Mouse (Mus musculus) cerebellum, adult 2 months (tissue): Measurements from ENCODE around the gene Boc.

Source experiments
- CTCF ChIP-seq: fragments of 200-500 bp; IDR thresholded peaks from 2 replicates; pipeline ENCODE4 v1.5.1; 2011; ENCODE audit warnings: low read depth, mild to moderate bottlenecking, control low read depth, low read length, moderate library complexity, borderline replicate concordance; ENCODE audit not compliant: insufficient read depth
- POLR2A ChIP-seq: fragments of 200-500 bp; IDR thresholded peaks from 2 replicates; pipeline ENCODE4 v1.6.1; 2011; ENCODE audit warnings: low read length, control low read depth, borderline replicate concordance; ENCODE audit not compliant: insufficient read depth

DNA sequence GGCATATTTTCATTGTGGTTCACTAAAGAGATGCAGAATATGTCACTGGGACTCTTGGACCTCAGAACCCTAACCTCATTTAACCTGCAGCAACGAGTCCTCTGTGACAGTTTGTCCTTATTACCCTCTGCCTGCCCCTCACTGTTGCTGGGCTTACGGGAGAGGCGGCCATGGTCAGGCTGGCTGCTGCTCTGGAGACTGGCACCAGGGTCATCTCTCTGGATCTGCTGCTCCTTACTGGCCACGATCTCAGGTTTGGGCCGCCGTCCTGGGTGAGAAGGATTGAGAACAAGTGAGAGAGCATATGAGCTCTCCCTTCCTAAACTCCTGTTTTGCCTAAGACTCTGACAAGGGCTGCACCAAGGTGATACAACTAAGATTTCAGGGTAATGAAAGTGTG is 66.5 kb downstream of the Boc start:
- no peak for TF ChIP-seq POLR2A
- no peak for TF ChIP-seq CTCF
